Mouse (Mus musculus) lung, adult 2 months (tissue): ENCODE results near the gene Tnrc6b. TPM values are rescaled to one million over a fixed set of nuclear protein-coding genes. Genes with fewer than 3 reads are reported as not detected.
A peak's percentile ranks its signal among the peaks of the same experiment; 100 is the strongest.

ENCODE experiments used
- DNase-seq: peaks from one replicate; pipeline ENCODE4 v3.0.0; 2022
- H3K4me1 ChIP-seq: fragments of 200-500 bp; 2 replicates; pipeline ENCODE4 v1.6.1; 2011; ENCODE audit warnings: low read length; ENCODE audit not compliant: control insufficient read depth, insufficient read depth
- H3K4me3 ChIP-seq: fragments of 200-500 bp; replicated peaks from 2 replicates; pipeline ENCODE3; 2011; ENCODE audit warnings: low read depth, mild to moderate bottlenecking, control low read depth, low read length; ENCODE audit errors: extremely low read depth
- CTCF ChIP-seq: fragments of 200-500 bp; IDR thresholded peaks from 2 replicates; pipeline ENCODE4 v1.5.1; 2011; ENCODE audit warnings: mild to moderate bottlenecking, low read length, control low read depth; ENCODE audit not compliant: insufficient read depth
- POLR2A ChIP-seq: fragments of 200-500 bp; IDR thresholded peaks from 2 replicates; pipeline ENCODE4 v1.6.1; 2011; ENCODE audit warnings: low read depth, mild to moderate bottlenecking, control low read depth, low read length, borderline replicate concordance; ENCODE audit errors: extremely low read depth
- WGBS: fragments of 180-500 bp; shearing (Covaris S2); methylation state at CpG from one replicate; pipeline ENCODE4 v1.1.7; 2018; 5-methylcytosine and 5-hydroxymethylcytosine counted together
- polyA plus RNA-seq: library from polyadenylated mRNA; depleted of rRNA; stranded (reverse); fragments of >200 nt; gene quantifications from 2 replicates; pipeline ENCODE4 v1.2.3, GENCODE M21; 2012

Gene Tnrc6b
- polyA plus RNA-seq, 1 experiment: 16.6 TPM

DNA sequence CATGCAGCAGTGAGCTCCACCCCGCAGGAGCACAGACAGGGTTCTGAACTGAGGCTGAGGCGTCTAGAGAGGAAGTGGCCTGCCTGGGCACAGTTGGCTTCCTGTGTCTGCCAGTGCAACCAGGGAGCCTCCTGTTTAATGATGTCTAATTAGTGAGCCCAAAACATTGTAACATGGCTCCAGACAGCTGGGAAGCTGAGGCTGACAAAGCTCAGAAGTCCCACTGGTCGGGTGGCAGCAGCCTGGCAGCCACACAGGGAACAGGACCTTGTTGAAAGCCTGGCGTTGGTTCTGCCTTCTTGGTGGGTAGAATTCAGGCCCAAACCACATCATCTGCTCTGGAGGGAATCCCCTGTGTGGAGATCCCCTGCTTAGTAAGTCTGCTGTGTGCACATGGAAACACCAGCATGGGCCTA, 29.6 kb upstream of the Tnrc6b start:
- no peak for DNase-seq
- TF ChIP-seq CTCF (no peak), POLR2A (no peak)
- no peaks in the 10 kb centered on the region for H3K4me1 ChIP-seq
- H3K4me3 ChIP-seq: no peak overlapping the region
- 65% methylated on average over 4 of the region's 4 CpGs for WGBS

DNA sequence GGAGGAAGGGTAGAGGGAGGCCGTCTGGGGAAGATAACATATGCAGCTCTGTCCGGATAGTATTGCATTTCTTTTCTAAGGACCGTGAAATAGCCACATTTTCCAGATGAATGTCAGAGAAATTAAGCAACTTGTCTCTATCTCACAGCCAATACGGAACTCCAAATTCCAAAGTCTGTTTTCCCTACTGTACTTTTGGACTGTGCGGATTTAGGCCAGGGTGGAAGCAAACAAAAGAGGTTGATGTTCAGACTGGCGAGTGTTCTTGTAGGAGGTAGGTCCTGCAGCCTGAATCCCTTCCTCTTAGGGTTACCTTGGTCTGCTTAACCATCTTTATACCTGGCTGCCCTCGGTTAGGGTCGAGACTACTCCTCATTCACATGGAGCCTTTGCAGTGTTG, 28.8 kb upstream of the Tnrc6b start:
- H3K4me1 ChIP-seq: no peaks in the 10 kb centered on the region
- 86% methylated on average over 8 of the region's 8 CpGs for WGBS
- DNase-seq: no peak
- no peak overlapping the region for H3K4me3 ChIP-seq
- no peak for TF ChIP-seq CTCF
- no peak for TF ChIP-seq POLR2A

DNA sequence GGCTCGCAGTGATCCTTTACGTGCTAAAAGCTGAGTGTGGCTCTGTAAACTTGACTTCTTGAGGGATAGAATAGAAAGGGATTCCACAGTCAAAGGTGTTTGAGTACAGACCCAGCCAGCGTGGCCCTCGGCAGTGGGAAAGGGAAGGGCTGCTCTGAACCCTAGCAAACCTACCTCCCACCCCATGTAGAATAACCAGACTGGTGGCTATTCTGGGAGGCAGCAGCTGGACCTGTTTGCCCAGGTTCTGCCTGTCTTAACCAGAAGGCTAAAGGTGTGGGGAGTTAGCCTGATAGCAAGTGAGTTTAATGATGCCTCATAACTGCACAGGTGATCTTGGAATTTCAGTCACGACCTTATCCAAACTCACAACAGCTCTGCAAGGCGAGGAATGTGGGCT, 28.0 kb upstream of the Tnrc6b start:
- DNase-seq: no peak
- 70% methylated on average over 6 of the region's 6 CpGs for WGBS
- TF ChIP-seq CTCF: no peak
- no peak for TF ChIP-seq POLR2A
- no peak overlapping the region for H3K4me3 ChIP-seq
- H3K4me1 ChIP-seq: no peaks in the 10 kb centered on the region

GRCm38 (mm10) chr15:80683990-80684389, 27.1 kb upstream of the Tnrc6b start:
- DNase-seq: no peak
- Histone ChIP-seq H3K4me3 (no peak overlapping the region), H3K4me1 (no peaks in the 10 kb centered on the region)
- TF ChIP-seq POLR2A (no peak), CTCF (no peak)
- WGBS: 72% methylated on average over 3 of the region's 3 CpGs

- no peak for DNase-seq
- WGBS: 59% methylated on average over 8 of the region's 8 CpGs
Measured at GRCm38 (mm10) chr15:80684786-80685602, 26.1 kb upstream of the Tnrc6b start.

GRCm38 (mm10) chr15:80685603-80685895, 25.6 kb upstream of the Tnrc6b start:
- TF ChIP-seq POLR2A (no peak), CTCF (no peak)
- WGBS: 61% methylated on average over 7 of the region's 7 CpGs
- no peak overlapping the region for H3K4me3 ChIP-seq
- no peak for DNase-seq
- no peaks in the 10 kb centered on the region for H3K4me1 ChIP-seq

More at GRCm38 (mm10) chr15:80684786-80685602, 26.1 kb upstream of the Tnrc6b start:
- Histone ChIP-seq H3K4me1 (no peaks in the 10 kb centered on the region), H3K4me3 (no peak overlapping the region)
- TF ChIP-seq POLR2A (no peak), CTCF (no peak)

GRCm38 (mm10) chr15:80688536-80688935, 22.6 kb upstream of the Tnrc6b start:
- no peak for TF ChIP-seq CTCF
- no peak for TF ChIP-seq POLR2A
- WGBS: 61% methylated on average over 7 of the region's 7 CpGs
- no peak overlapping the region for H3K4me3 ChIP-seq
- no peaks in the 10 kb centered on the region for H3K4me1 ChIP-seq
- DNase-seq: no peak

GRCm38 (mm10) chr15:80693492-80693891, 17.6 kb upstream of the Tnrc6b start:
- no peaks in the 10 kb centered on the region for H3K4me1 ChIP-seq
- TF ChIP-seq CTCF (no peak), POLR2A (no peak)
- DNase-seq: no peak
- no peak overlapping the region for H3K4me3 ChIP-seq
- WGBS: 53% methylated on average over 3 of the region's 3 CpGs

GRCm38 (mm10) chr15:80694125-80694910, 16.8 kb upstream of the Tnrc6b start:
- TF ChIP-seq POLR2A (no peak), CTCF (peak; percentile 38; the same call in 1 of the 2 replicates)
- Histone ChIP-seq H3K4me1 (no peaks in the 10 kb centered on the region), H3K4me3 (no peak overlapping the region)
- DNase-seq: peak; percentile 60
- 32% methylated on average over 11 of the region's 11 CpGs for WGBS
